Mouse (Mus musculus) spleen, postnatal 36 days (tissue): ENCODE data around the gene Ube2m.
"Not testable (repeated sequence)": the region's sequence is repeated elsewhere in the genome, so short reads cannot be mapped to it uniquely, and the experiment has no call there.

Experiments
- DNase-seq, 2 experiments: peaks; one replicate each; pipeline ENCODE4 v3.0.0; 2022; ENCODE audit warnings: low spot score in 2 of 2, mixed read lengths in 1 of 2

Ube2m gene

DNA sequence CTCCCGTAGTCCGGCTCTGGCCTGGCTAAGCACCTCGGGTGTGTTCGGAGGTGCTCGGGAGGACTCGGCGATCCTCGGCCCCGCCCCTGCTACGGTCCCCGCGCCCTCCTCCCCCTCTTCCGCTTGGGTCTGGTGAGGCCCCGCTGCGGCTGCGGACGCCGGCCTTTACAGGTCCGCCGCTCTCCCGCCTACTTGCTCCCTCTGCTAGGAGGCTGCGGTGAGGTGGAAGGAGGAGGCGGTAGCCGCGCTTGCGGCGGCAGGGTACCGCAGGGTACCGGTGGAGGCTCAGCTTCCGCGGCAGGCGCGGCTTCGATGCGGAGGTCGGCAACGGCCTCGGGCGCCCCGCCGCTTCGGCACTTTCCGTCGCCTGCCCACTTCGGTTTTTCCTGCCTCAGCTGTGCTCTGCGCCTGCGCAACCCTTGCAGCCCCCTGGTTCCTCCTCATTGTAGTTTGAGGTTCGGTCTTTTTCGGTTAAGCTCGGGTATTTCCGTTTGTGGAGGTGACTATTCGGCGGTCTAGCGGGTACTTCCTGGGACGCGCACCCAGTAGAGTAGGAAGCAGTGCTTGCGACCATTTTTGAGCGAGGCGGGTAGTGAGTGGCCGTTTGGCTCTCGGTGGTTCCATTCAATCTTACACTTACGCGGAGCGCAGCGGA is at the start of gene Ube2m:
Gene Ube2m (minus strand): TSS at position 375 of the 655 bp plus-strand sequence.
- peak; percentile 98 to 99 for DNase-seq

DNA sequence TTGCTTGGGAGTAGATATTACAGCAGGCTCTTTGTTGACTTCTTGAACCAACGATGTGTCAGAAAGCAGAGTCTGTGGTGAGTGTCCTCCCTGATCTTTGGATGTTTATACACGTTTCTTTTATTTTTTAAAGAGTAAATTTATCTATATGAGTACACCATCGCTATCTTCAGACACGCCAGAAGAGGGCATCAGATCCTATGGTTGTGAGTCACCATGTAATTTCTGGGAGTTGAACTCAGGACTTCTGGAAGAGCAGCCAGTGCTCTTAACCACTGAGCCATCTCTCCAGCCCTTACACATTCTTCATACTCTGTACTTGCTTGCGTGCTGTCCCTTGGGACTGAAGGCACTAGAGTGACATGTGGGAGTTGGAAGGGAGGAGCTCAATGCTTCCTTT is 34.2 kb upstream of the Ube2m start:
- DNase-seq = no peak

DNA sequence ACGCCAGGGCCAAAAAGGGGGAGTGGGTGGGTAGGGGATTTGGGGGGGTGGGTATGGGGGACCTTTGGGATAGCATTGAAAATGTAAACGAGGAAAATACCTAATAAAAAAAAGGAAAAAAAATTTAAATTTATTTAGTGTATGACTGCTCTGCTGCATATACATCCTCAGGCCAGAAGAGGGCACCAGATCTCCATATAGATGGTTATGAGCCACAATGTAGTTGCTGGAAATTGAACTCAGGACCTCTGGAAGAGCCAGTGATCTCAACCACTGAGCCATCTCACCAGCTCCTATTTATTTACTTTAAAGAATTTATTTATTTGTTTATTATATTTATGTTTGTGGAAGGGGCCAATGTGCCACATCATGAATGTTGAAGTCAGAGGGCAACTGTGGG is 25.3 kb upstream of the Ube2m start:
- not testable (repeated sequence) for DNase-seq

DNA sequence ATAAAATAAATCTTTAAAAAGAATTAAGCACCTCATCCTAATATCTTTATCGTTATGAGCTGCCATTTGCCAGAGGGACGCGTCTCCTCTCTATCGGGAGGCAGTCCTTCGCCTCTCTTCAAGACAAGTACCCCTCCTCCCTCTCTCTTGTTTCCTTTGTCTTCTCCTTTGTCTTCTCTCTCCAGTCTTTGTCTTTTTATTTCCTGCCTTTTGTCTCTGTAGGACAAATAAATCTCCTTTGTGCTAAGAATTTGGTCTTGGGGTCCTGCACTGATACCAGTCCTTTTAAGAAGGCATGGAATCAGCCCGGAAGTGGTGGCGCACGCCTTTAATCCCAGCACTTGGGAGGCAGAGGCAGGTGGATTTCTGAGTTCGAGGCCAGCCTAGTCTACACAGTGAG is 21.5 kb upstream of the Ube2m start:
- no peak for DNase-seq

DNA sequence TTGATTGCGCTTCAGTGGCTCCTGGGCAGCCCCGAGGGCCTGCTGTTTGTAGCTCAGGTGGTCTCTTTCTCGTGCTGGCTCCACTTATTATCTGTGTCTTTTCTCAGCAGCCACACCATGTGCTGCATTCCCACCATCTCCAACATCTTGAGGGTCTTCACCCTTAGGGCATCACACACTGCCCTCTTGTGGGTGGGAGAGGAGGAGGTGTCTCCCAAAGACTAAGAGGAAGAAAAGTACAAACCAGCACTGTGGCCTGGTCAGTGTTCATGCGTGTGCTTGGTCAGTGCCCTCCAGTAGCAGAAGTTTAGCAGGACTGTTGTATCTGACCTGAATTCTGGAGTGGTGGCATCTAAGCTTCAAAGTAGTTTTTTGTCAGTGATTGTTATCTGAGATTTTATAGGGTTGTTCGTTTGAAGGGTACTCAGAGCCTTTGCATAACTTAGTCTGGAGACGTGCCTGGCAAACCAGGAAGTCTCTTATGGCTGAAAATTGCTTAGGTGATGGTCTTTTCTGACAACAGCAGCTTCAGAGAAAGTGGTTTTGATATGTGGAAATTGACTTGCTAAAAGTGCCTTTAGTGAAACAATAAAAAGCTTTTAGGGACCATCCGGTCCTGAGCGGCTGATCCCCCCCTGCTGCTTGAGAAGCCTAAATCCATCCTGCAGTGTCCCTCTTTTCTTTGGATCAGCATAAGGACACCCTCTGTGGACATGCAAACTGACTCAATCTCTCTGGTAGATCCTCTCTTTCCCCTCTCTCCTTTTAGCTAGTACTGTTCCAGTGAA is 19.0 kb upstream of the Ube2m start:
- no peak for DNase-seq

DNA sequence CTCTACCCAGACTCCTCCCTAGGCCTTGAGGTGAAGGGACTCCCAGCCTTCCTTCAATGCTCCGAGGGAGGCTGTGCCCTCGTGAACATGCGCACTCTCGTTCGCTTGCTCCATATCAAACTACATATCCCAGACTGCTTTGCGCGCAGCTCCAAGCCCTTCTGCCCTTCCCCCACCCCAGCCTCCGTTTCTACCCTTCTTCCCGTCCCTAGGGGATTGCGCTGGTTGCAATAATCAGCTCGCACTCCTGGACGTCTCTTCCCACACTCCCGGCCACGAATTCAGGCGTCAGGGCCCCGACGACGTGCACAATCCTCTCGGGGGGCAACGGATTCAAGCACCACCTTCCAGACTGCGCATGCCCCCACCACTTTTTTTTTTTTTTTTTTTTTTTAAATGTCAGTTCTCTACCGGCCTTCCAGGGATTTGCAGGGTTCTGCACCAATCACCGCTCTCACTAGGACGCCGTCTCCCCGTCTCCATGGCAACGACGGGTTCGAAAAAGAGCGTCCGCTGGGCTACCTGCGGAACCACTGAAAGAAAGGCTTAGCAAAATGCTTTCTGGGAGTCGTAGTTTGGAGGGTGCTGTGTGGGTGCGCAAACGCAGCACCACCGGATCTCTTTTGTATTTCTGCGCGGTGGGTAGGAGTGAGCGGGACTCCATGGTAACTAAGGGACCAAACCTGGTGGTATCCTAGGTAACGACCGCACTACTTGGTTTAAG is 16.4 kb upstream of the Ube2m start, which contains the start of gene Mzf1:
Gene Mzf1 (minus strand): TSS at position 478 of the 724 bp plus-strand sequence.
- peak; percentile 94 to 95 for DNase-seq

DNA sequence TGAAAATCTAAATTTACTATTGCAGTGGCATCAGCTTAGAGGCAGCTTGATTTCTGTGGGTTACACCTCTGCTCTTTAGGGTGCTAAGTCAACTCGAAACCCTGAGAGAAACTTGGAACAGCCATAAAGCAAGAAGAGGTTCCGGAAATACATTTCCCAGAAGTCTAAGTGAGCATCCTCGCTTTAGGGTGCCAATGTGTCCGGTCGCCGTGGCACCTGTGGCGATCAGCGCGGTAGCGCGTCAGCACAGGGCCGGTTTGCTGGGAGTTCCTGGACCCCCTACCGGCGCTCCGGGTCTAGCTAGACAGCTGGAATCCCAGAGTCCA is 15.8 kb upstream of the Ube2m start:
- DNase-seq = no peak

DNA sequence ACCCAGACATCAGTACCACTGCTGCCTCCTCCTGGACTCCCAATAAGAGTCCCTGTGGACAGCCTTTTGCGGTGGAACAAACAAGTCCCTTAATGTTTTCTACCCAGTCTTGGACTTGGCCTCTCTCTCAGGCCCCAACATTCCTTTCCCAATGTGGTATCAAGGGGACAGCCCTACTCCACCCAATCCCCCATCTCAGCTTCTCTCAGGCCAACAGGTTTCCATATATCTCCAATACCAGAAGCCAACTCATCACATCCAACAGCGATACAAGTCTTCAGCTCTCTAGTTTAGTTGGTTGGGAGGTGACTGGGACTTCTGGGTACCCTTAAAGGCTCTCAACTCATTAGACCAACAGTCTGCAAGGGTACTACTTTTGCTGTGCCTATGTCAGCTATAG is 15.4 kb upstream of the Ube2m start:
- no peak for DNase-seq

DNA sequence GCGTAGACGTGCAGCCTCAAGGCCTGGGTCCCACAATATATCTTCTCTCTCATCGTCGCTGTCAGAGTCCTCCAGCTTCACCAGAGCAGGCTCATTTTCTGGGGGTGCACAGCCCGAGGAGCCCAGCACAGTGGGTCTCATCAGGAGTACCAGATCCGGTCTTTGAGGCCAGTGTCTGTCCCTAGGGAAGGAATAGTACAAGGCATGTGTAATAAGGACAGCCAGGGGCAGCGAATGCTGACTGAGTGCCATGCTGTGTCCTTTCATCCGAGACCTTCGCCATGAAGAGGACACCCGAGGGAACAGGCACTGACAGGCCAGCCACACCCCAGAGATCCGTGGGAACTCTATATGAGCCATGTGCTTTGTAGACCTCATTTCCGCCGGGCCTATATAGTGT is 14.9 kb upstream of the Ube2m start:
- DNase-seq = no peak

DNA sequence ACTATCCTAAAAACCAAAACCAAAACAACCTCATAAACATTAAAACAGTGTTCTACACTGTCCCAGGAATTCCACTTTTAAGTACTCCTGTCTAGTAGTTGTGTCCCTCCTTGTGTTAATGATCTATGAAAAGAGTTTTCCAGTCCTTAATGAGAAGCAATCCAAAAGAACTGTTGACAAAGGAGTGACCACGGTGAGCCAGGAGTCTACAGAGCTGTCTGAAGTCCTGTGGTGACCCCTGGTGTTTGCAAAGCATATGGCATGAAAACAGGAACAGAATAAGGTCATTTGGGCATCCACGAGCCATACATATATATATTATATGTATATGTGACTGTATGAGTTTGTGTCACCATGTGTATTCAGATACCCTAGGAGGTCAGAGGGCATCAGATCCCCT is 8.0 kb upstream of the Ube2m start:
- peak; percentile 65 to 68 for DNase-seq

DNA sequence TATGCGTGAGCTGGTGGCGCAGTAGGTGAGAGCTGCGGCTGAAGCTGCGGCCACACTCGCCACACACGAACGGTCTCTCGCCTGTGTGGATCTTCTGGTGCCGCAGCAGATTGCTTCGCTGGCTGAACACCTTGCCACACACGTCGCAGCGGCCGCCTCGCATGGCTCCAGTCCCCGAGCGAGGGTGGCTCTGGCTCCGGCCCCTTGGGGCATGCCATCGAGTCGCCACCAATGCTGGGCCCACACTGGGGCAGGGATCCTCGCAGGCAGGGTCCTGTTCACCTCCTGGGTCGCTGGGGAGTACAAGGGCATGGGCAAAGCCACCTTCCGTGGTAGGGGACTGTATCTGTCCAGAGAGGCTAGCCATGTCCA is 6.2 kb upstream of the Ube2m start:
- DNase-seq = no peak

DNA sequence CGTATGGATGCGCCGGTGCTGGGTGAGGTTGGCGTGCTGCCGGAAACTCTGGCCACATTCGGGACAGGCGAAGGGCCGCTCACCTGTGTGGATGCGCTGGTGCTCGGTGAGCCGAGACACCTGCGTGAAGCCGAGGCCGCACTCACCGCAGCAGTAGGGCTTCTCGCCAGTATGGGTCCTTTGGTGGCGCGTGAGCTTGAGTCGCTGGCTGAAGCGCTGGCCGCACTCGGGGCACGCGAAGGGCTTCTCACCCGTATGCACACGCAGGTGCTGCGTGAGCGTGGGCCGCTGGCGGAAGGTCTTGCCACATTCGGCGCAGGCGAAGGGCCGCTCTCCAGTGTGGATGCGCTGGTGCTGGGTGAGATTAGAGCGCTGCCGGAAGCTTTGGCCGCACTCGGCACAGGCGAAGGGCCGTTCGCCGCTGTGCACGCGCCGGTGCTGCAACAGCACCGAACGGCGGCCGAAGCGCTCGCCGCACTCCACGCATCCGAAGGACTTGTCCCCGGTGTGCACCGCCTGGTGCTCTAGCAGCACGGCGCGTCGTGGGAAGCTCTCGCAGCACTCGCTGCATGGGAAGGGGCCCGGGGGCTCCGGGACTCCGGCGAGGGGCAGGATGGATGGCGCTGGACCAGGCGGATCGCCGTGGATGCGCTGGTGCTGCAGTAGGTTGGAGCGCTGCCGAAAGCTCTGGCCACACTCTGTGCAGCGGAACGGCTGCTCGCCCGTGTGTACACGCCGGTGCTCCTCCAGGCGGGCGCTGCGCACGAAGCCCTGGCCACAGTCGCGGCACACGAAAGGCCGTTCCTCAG is 5.6 kb upstream of the Ube2m start:
- DNase-seq = no peak

DNA sequence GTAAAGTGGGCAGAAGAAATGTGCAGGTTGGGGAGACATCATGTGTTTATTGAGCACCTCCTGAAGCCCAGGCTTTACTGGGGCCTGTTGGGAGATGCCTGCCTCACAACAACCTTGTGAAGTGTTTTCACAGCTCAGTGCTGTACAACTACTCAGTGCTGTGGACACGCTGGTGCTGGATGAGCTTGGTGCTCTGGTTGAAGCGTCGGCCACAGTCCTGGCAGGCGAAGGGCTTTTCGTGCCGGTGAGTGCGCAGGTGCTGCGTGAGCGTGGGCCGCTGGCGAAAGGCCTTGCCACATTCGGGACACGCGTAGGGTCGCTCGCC is 5.0 kb upstream of the Ube2m start:
- no peak for DNase-seq

DNA sequence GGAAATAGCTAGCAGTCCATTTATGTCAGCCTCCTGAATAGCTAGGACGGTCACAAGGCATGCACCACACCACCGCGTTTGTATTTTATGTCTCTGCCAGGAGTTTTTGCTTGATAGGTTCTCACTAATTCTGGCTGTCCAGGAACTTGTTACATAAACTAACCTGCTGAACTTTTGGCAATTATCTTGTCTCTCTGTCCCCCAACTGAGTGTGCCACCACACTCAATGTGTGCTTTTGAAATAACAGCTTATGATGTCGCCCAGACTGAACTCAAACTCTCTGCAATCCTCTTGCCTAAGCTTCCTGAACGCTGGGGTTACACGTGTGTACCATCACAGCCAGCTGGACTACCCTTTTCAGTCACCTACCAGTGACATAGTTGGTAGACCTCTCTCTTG is 4.4 kb upstream of the Ube2m start:
- no peak for DNase-seq

DNA sequence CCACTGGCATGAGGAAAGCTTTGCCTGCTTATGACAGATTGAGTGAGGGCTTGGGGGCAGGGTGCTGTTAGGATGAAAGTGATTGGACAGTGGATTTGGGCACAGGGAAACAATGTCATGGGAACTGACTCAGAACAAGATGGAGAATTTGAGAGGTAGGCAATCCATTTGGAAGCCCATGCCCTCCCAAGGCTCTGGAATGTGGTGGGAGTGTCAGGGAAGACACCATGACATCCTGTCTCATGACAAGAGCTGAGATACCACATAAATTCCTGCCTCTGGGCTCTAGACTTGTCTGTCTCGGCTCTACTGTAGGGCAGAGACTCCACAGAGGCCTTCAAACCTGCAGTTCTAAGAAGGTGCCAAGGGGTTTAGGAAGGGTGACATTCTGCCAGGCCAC is 3.2 kb upstream of the Ube2m start:
- no peak for DNase-seq

DNA sequence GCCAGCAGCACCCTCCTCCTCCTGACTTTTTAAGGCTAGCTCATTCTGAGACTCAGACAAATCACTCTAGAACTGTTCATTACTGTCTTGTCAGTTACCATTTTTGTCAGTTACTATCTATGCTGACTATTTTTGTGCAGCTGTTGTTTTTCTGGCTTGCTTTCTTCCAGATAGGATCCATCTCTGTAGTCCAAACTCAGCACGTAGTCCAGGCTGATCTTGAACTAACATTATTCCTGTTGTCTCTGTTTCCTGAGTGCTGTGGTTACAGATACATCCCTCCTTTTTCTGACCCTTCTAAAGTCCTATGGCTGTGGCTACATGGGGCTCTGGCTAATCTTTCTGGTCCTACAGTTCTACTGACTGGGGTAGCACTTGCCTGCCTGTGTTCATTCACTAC is 1.1 kb upstream of the Ube2m start:
- DNase-seq = no peak

DNA sequence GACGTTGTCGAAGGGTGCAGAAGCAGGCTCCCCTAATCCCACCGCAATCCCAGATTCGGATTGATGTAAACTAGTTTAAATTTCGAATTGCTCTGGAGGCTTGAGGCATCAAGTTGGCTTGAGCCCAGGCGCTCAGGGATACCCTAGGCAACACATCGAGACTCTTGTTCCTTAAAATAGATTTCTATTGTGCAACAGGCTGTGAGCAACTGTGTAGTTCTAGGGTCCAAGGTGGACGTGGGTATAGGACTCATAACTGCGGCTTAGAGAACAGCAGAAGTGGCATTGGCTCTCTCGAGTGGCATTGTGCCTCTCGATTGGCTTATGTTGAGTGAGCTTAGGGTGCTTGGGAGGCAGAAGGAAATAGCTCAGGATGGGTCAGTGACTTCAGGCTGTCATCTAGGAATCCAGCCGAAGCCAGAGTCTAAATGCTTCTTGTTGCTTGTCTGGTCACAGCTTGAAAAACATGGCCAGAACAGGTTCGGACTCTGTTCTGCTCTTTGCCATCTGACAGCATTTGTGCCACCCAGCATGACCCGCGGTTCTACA is 620 bp upstream of the Ube2m start:
- no peak for DNase-seq

DNA sequence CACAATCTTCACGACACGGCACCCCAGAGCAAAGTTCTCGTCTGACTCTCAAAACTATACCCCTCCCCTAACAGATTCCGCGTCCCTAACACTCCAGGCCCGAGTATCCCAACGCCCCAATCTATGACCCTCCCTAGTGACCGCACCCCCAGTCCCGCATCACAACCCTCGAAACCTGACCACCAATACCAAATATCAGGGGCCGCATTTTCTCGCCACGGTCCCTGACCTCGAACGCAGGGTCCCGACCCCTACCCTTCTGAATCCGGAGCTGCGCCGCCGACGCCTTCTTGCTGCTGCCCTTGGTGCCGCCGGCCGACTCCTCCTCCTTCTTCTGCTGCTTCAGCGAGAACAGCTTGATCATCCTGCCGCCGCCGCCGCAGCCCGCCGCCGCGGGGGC is 709 bp downstream of the Ube2m start:
- no peak for DNase-seq

DNA sequence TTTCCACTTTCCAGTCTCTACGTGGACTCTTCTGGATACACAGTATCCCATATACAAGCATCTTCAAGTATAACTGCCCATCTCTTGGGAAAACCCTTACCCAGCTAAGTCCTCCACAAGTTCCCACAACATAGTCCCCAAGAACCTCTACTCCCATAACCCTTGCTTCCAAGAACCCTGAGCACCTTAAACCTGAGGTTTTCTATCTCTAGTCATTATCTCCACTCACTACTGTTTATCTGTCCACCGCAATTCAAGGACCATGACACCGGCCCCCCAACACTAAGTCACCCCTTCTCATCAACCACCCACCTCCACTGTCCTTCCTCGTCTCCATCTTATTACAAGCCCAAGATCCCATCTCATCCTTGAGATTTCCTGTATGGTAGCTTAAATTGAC is 1.3 kb downstream of the Ube2m start:
- DNase-seq = no peak

DNA sequence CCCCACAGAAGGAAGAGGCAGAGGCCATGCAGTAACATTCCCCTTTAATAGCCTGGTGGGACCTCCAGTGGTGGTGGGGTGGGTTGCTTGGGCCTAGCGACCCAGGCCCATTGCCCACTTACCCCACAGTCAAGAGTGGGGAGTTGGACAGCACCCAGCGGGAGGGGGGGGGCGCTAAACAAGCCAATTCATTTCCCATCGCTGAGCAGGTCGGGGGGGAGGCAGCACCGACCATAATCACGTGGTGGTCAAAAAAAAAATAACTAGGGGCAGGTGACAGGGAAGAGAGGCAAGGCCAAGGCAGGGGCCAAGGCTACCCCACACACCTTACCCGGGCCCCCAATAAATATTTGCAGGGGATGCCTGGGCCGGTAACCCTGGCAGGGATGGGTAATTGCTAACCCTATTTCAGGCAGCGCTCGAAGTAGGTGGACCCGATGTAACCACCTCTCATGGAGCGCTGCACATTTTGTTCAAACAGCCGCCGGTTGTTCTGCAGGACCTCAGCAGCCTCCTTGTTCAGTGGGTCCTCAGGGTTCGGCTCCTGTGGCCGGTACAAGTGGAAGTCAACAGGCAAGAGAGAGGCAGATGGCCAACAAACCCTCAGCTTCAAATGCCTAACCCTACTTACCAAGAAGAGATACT is 2.7 kb downstream of the Ube2m start:
- no peak for DNase-seq

DNA sequence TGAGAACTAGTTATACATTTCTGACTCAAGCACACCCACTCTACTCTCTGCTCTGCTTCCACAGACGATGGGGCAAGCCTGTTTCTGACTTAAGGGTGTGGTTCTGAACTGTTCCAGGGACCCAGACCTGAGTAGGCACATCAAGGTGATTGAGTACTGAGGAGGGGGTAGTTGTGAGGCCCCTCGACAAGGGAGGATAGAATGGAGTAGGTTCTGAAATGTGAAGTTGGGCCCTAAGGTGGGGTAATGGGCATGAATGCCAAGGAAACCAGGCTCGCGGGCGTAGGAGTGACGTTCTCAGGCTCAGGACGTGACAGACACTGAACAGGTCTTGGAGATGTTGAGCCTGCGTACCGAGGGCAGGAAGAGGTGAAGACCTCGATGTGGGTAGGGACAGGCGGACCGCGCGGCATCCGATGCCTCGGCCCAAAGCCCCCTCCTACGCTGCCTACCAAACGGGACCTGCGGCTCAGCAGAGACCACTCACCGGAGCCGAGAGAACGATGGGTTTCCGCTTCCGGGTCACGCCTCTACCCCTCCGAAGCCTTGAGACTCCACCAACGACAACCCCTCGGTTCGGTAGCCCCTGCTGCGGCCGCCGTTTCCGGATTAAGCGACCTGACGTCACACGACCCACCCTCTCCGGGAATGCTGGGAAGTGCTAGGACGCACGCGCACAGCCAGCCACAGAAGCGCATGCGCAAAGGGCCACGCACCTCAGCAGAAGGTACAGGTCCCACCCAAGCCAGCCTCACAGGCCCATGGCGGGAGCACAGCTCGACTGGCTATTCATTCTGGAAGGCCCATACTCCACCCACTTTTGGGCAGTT is 3.7 kb downstream of the Ube2m start, which contains the start of gene Chmp2a:
Gene Chmp2a (minus strand): TSS at position 660 of the 830 bp plus-strand sequence.
- DNase-seq = peak; percentile 97
